ENCODE assay signal across 11 mouse cellular contexts in genomic region chr9:118053286-118053685, GRCm38 (mm10). TPM values are rescaled to one million over a fixed set of nuclear protein-coding genes. Genes with fewer than 3 reads are reported as not detected.
DNase-seq lines count a peak whose midpoint lies in the region; ATAC-seq and TF ChIP-seq lines count a peak whose summit lies in the region.
"Had no signal": no experiment of that assay in that cellular context is flagged by ENCODE, and none has a peak within 500 bp of the region (broad histone marks: within the 10 kb centered on the region; RNA-seq: fewer than 3 reads in every experiment).

No protein-coding gene starts in this region.

- no peak overlapping the region for H3K27ac ChIP-seq in hindbrain, postnatal 0 days
- no peak overlapping the region for H3K27ac ChIP-seq in hindbrain, embryonic 13.5 days
- H3K27ac ChIP-seq: embryonic facial prominence, embryonic 15.5 days; macrophage had no signal

- no peak overlapping the region for H3K9ac ChIP-seq in hindbrain, postnatal 0 days (replicated peaks; ENCODE audit: low read length)
- H3K9ac ChIP-seq in hindbrain, embryonic 13.5 days: no peak overlapping the region
- H3K9ac ChIP-seq: embryonic facial prominence, embryonic 15.5 days had no signal

- 12% methylated on average over 1 of the region's 1 CpGs for WGBS in hindbrain, postnatal 0 days
- WGBS in hindbrain, embryonic 13.5 days: 46% methylated on average over 1 of the region's 1 CpGs

- no peak overlapping the region for H3K4me3 ChIP-seq in hindbrain, postnatal 0 days (ENCODE audit: low read length)
- no peak overlapping the region for H3K4me3 ChIP-seq in hindbrain, embryonic 13.5 days
- H3K4me3 ChIP-seq: embryonic facial prominence, embryonic 15.5 days had no signal

- TF ChIP-seq CTCF in hindbrain, postnatal 0 days (IDR thresholded peaks at IDR 0.05; ENCODE audit: low read depth): peak; percentile 80

- H3K4me2 ChIP-seq in hindbrain, postnatal 0 days (ENCODE audit: low read depth, low read length): no peak overlapping the region
- H3K4me2 ChIP-seq in hindbrain, embryonic 13.5 days: no peak overlapping the region
- H3K4me2 ChIP-seq: embryonic facial prominence, embryonic 15.5 days had no signal

- no peak for ATAC-seq in hindbrain, postnatal 0 days
- no peak for ATAC-seq in hindbrain, embryonic 13.5 days (ENCODE audit: low FRiP score)

- H3K9me3 ChIP-seq in hindbrain, postnatal 0 days (ENCODE audit: low read length): no peaks in the 10 kb centered on the region
- no peaks in the 10 kb centered on the region for H3K9me3 ChIP-seq in hindbrain, embryonic 13.5 days
- H3K9me3 ChIP-seq: embryonic facial prominence, embryonic 15.5 days had no signal

- H3K36me3 ChIP-seq in hindbrain, postnatal 0 days (ENCODE audit: insufficient read depth, low read length): peaks cover 3% of the 10 kb centered on the region; the same call in 1 of the 2 replicates
- H3K36me3 ChIP-seq in hindbrain, embryonic 13.5 days: peaks cover 38% of the 10 kb centered on the region

- DNase-seq in hindbrain, postnatal 0 days (ENCODE audit: low spot score): peak; percentile 77
- DNase-seq in CD4-positive helper T cell, adult 2 months (ENCODE audit: low read depth, low spot score): peak; percentile 47
- DNase-seq in R1 (ENCODE audit: low read depth, low spot score): peak; percentile 26
- DNase-seq in induced T-regulatory cell, adult 2 months (ENCODE audit: low read depth): peak; percentile 68
- no peak for DNase-seq in urinary bladder, postnatal 4 days (ENCODE audit: low spot score in 2 of 2)
- no peak for DNase-seq in frontal cortex, postnatal 36 days (ENCODE audit: low spot score in 2 of 2)
- DNase-seq in layer of hippocampus, postnatal 25 days (ENCODE audit: extremely low spot score in 1 of 2, low spot score in 1 of 2): no peak
- DNase-seq: spleen, adult 18-20 months had no signal

- H3K4me1 ChIP-seq in hindbrain, postnatal 0 days (ENCODE audit: insufficient read depth, low read length): no peaks in the 10 kb centered on the region
- no peaks in the 10 kb centered on the region for H3K4me1 ChIP-seq in hindbrain, embryonic 13.5 days (replicated peaks)
- H3K4me1 ChIP-seq: embryonic facial prominence, embryonic 15.5 days had no signal

- no peaks in the 10 kb centered on the region for H3K27me3 ChIP-seq in hindbrain, postnatal 0 days (ENCODE audit: insufficient read depth, low read length)
- H3K27me3 ChIP-seq in hindbrain, embryonic 13.5 days: no peaks in the 10 kb centered on the region
- H3K27me3 ChIP-seq: embryonic facial prominence, embryonic 15.5 days had no signal

RNA-seq across cellular contexts. Expression of gene Azi2, which starts 13.0 kb away (rescaled TPM):
- total RNA-seq in hindbrain, postnatal 0 days (2014; rRNA removed): 57.6 and 82.5 TPM in 2 replicates
- polyA plus RNA-seq in hindbrain, postnatal 0 days (2015; fragmentation: Nextera tagmentation; extraction: Ambion mirVana): 61.3 and 64.3 TPM in 2 replicates
- 79.1 and 80.4 TPM in 2 replicates for polyA plus RNA-seq in hindbrain, embryonic 13.5 days (2015; fragmentation: Nextera tagmentation; extraction: Ambion mirVana)
- total RNA-seq in layer of hippocampus, postnatal 25 days (2021): 10 to 100 TPM; 72.3 to 76.1 TPM

Comparison
In these comparisons a context has a peak if more than half of its experiments do, and no peak if none do; other contexts are left out.
1. DNase-seq: peak in hindbrain, postnatal 0 days (single experiment), CD4-positive helper T cell, adult 2 months (single experiment), R1 (single experiment) and induced T-regulatory cell, adult 2 months (single experiment); none in urinary bladder, postnatal 4 days (0 of 2), frontal cortex, postnatal 36 days (0 of 2) and layer of hippocampus, postnatal 25 days (0 of 2).